ENCODE assay signal across 17 mouse cellular contexts in genomic region chr5:72791789-72792188, GRCm38 (mm10). TPM values are rescaled to one million over a fixed set of nuclear protein-coding genes. Genes with fewer than 3 reads are reported as not detected.
DNase-seq lines count a peak whose midpoint lies in the region; ATAC-seq and TF ChIP-seq lines count a peak whose summit lies in the region.
"Had no signal": no experiment of that assay in that cellular context is flagged by ENCODE, and none has a peak within 500 bp of the region (broad histone marks: within the 10 kb centered on the region; RNA-seq: fewer than 3 reads in every experiment).

No protein-coding gene starts in this region.

- peak overlapping the region; percentile 14; the same call in 1 of the 2 replicates for H3K4me2 ChIP-seq in intestine, embryonic 14.5 days (ENCODE audit: low read length)
- no peak overlapping the region for H3K4me2 ChIP-seq in kidney, embryonic 14.5 days (replicated peaks; ENCODE audit: low read depth, low read length)
- H3K4me2 ChIP-seq: forebrain, embryonic 13.5 days; midbrain, embryonic 11.5 days had no signal

- H3K27ac ChIP-seq in bone marrow macrophage, adult 2 months (ENCODE audit: insufficient read depth, low read depth, low read length): peak overlapping the region; percentile 3; the same call in 1 of the 2 replicates
- no peak overlapping the region for H3K27ac ChIP-seq in intestine, embryonic 14.5 days (ENCODE audit: low read depth)
- 0 out of 2 replicates have a peak overlapping the region, but pooled peaks have one; percentile 37 for H3K27ac ChIP-seq in kidney, embryonic 14.5 days (ENCODE audit: low read depth, low read length)
- H3K27ac ChIP-seq in thymus, adult 2 months (ENCODE audit: control insufficient read depth, insufficient read depth, low read length): no peak overlapping the region
- H3K27ac ChIP-seq: forebrain, embryonic 13.5 days; heart, embryonic 10.5 days; liver, embryonic 14.5 days had no signal

- TF ChIP-seq CTCF in bone marrow macrophage, adult 2 months (IDR thresholded peaks at IDR 0.05; ENCODE audit: low read depth, low read length): no peak
- TF ChIP-seq CTCF in thymus, adult 2 months (IDR thresholded peaks at IDR 0.05; ENCODE audit: borderline replicate concordance, control insufficient read depth, extremely low read depth, insufficient read depth, low read length, poor library complexity): no peak

- H3K4me3 ChIP-seq in bone marrow macrophage, adult 2 months (ENCODE audit: insufficient read depth, low read length): no peak overlapping the region
- no peak overlapping the region for H3K4me3 ChIP-seq in intestine, embryonic 14.5 days (ENCODE audit: low read depth, low read length)
- no peak overlapping the region for H3K4me3 ChIP-seq in kidney, embryonic 14.5 days (ENCODE audit: low read length)
- H3K4me3 ChIP-seq in thymus, adult 2 months (ENCODE audit: control insufficient read depth, insufficient read depth, low read length): no peak overlapping the region
- H3K4me3 ChIP-seq: forebrain, embryonic 13.5 days; heart, embryonic 10.5 days had no signal

- DNase-seq in intestine, embryonic 14.5 days (ENCODE audit: low spot score): no peak
- peak; percentile 11 for DNase-seq in large intestine, adult 2 months (ENCODE audit: low read depth, low spot score)
- DNase-seq in heart, adult 9 months (ENCODE audit: low spot score in 2 of 2): no peak
- no peak for DNase-seq in urinary bladder, postnatal 36 days (ENCODE audit: low spot score in 2 of 2)
- DNase-seq in thymus, adult 2 months: no peak
- DNase-seq in thymus, postnatal 25 days: no peak
- DNase-seq: adrenal gland, adult 2 months; cerebellum, adult 2 months; lung, postnatal 36 days had no signal

- no peaks in the 10 kb centered on the region for H3K9me3 ChIP-seq in intestine, embryonic 14.5 days (ENCODE audit: control insufficient read depth, low read length)
- no peaks in the 10 kb centered on the region for H3K9me3 ChIP-seq in kidney, embryonic 14.5 days (ENCODE audit: control insufficient read depth, low read length)
- H3K9me3 ChIP-seq: forebrain, embryonic 13.5 days; G1E; heart, embryonic 10.5 days had no signal

- TF ChIP-seq POLR2A in bone marrow macrophage, adult 2 months (IDR thresholded peaks at IDR 0.05; ENCODE audit: borderline replicate concordance, low read depth, low read length): no peak
- TF ChIP-seq POLR2A in thymus, adult 2 months (IDR thresholded peaks at IDR 0.05; ENCODE audit: control insufficient read depth, extremely low read depth, insufficient read depth, low read length, poor library complexity): no peak

- no peaks in the 10 kb centered on the region for H3K27me3 ChIP-seq in intestine, embryonic 14.5 days (replicated peaks; ENCODE audit: control insufficient read depth, insufficient read depth, low read length)
- no peaks in the 10 kb centered on the region for H3K27me3 ChIP-seq in kidney, embryonic 14.5 days (ENCODE audit: control insufficient read depth, insufficient read depth, low read length)
- no peaks in the 10 kb centered on the region for H3K27me3 ChIP-seq in thymus, adult 2 months (ENCODE audit: control insufficient read depth, insufficient read depth, low read length)
- H3K27me3 ChIP-seq: forebrain, embryonic 13.5 days had no signal

- no peak overlapping the region for H3K9ac ChIP-seq in intestine, embryonic 14.5 days (ENCODE audit: low read length)
- H3K9ac ChIP-seq in kidney, embryonic 14.5 days (ENCODE audit: low read depth, low read length): no peak overlapping the region
- H3K9ac ChIP-seq: forebrain, embryonic 13.5 days; liver, embryonic 14.5 days had no signal

- 8% methylated on average over 6 of the region's 6 CpGs for WGBS in intestine, embryonic 14.5 days
- WGBS in kidney, embryonic 14.5 days: 4% methylated on average over 6 of the region's 6 CpGs
- 16% methylated on average over 6 of the region's 6 CpGs for WGBS in large intestine, adult 2 months
- 80% methylated on average over 6 of the region's 6 CpGs for WGBS in thymus, adult 2 months

- no peaks in the 10 kb centered on the region for H3K36me3 ChIP-seq in intestine, embryonic 14.5 days (ENCODE audit: control insufficient read depth, insufficient read depth, low read length)
- no peaks in the 10 kb centered on the region for H3K36me3 ChIP-seq in kidney, embryonic 14.5 days (ENCODE audit: control insufficient read depth, insufficient read depth, low read length)
- H3K36me3 ChIP-seq in thymus, adult 2 months (ENCODE audit: control insufficient read depth, insufficient read depth, low read length): no peaks in the 10 kb centered on the region
- H3K36me3 ChIP-seq: heart, embryonic 10.5 days had no signal

- peaks cover 45% of the 10 kb centered on the region for H3K4me1 ChIP-seq in bone marrow macrophage, adult 2 months (ENCODE audit: control insufficient read depth, insufficient read depth, low read length)
- peaks cover 3% of the 10 kb centered on the region; the same call in 1 of the 2 replicates for H3K4me1 ChIP-seq in intestine, embryonic 14.5 days (replicated peaks; ENCODE audit: control insufficient read depth, insufficient read depth, low read length)
- H3K4me1 ChIP-seq in kidney, embryonic 14.5 days (ENCODE audit: control insufficient read depth, insufficient read depth, low read length): peaks cover 10% of the 10 kb centered on the region; the same call in 1 of the 2 replicates
- peaks cover 25% of the 10 kb centered on the region for H3K4me1 ChIP-seq in thymus, adult 2 months (replicated peaks; ENCODE audit: control insufficient read depth, insufficient read depth, low read length)
- H3K4me1 ChIP-seq: forebrain, embryonic 13.5 days had no signal

- ATAC-seq in intestine, embryonic 14.5 days (replicated peaks; ENCODE audit: low FRiP score, low TSS enrichment, low read depth): peak; percentile 76
- ATAC-seq in kidney, embryonic 14.5 days (ENCODE audit: low FRiP score, low TSS enrichment): peak; percentile 89
- ATAC-seq: forebrain, embryonic 13.5 days; hindbrain, embryonic 16.5 days had no signal

RNA-seq across cellular contexts. Expression of gene Txk, which starts 39.2 kb away (rescaled TPM):
- 0.24 and 0.25 TPM in 2 replicates for polyA plus RNA-seq in bone marrow macrophage, adult 2 months (2012; ENCODE audit: insufficient read depth, insufficient read length, missing spikeins)
- 0.22 and 0.23 TPM in 2 replicates for polyA plus RNA-seq in intestine, embryonic 14.5 days (2014; fragmentation: Nextera tagmentation; extraction: Ambion mirVana)
- polyA plus RNA-seq in kidney, embryonic 14.5 days (2014; fragmentation: Nextera tagmentation; extraction: Ambion mirVana): 0.26 TPM in 1 of 2 replicates, not detected in the other
- polyA plus RNA-seq in large intestine, adult 2 months (2012; rRNA removed): 0.77 and 0.82 TPM in 2 replicates
- 20.0 and 22.8 TPM in 2 replicates for polyA plus RNA-seq in thymus, adult 2 months (2012; rRNA removed)
- polyA plus RNA-seq: adrenal gland, adult 2 months; G1E; heart, embryonic 10.5 days; midbrain, embryonic 11.5 days had no signal

Comparison
In these comparisons a context has a peak if more than half of its experiments do, and no peak if none do; other contexts are left out.
1. H3K27ac ChIP-seq: peak in bone marrow macrophage, adult 2 months (single experiment) and kidney, embryonic 14.5 days (single experiment); none in intestine, embryonic 14.5 days (single experiment) and thymus, adult 2 months (single experiment).
2. RNA of gene Txk, which starts 39.2 kb away (polyA plus RNA-seq): 20.0 to 22.8 TPM in thymus, adult 2 months; 0.77 to 0.82 TPM in large intestine, adult 2 months, 0.24 to 0.25 TPM in bone marrow macrophage, adult 2 months, 0.22 to 0.23 TPM in intestine, embryonic 14.5 days and 0.26 TPM in kidney, embryonic 14.5 days; every median in the first group is over 10 times any median in the second.